Mouse (Mus musculus) intestine, embryonic 15.5 days (tissue): Measurements from ENCODE around the gene Hs6st1. TPM values are rescaled to one million over a fixed set of nuclear protein-coding genes. Genes with fewer than 3 reads are reported as not detected.
"Not testable (repeated sequence)": the region's sequence is repeated elsewhere in the genome, so short reads cannot be mapped to it uniquely, and the experiment has no call there.

Experiments used
- ATAC-seq: fragments of 200-750 bp; cut with Nextera tagmentation; 2 replicates; pipeline ENCODE4 v1.8.0; 2017; ENCODE audit warnings: moderate TSS enrichment, moderate library complexity
- H3K27ac ChIP-seq: fragments of 300-500 bp; sonication (generic); 2 replicates; pipeline ENCODE4 v1.5.1; 2015; ENCODE audit warnings: mild to moderate bottlenecking, inconsistent platforms
- H3K27me3 ChIP-seq: fragments of 300-500 bp; sonication (generic); replicated peaks from 2 replicates; pipeline ENCODE4 v1.6.1; 2015; ENCODE audit warnings: inconsistent platforms
- H3K36me3 ChIP-seq: fragments of 300-500 bp; sonication (generic); 2 replicates; pipeline ENCODE4 v1.6.1; 2015; ENCODE audit warnings: inconsistent platforms
- H3K4me1 ChIP-seq: fragments of 300-500 bp; sonication (generic); replicated peaks from 2 replicates; pipeline ENCODE4 v1.6.1; 2015; ENCODE audit warnings: inconsistent platforms
- H3K4me2 ChIP-seq: fragments of 300-500 bp; sonication (generic); replicated peaks from 2 replicates; pipeline ENCODE4 v1.6.1; 2015; ENCODE audit warnings: mild to moderate bottlenecking, inconsistent platforms
- H3K4me3 ChIP-seq: fragments of 300-500 bp; sonication (generic); replicated peaks from 2 replicates; pipeline ENCODE4 v1.5.1; 2015; ENCODE audit warnings: inconsistent platforms
- H3K9ac ChIP-seq: fragments of 300-500 bp; sonication (generic); 2 replicates; pipeline ENCODE4 v1.6.1; 2015; ENCODE audit warnings: inconsistent platforms
- H3K9me3 ChIP-seq: fragments of 300-500 bp; sonication (generic); 2 replicates; pipeline ENCODE4 v1.6.1; 2016; ENCODE audit warnings: inconsistent platforms
- WGBS: fragments of 180-500 bp; shearing (Covaris S2); methylation state at CpG from one replicate; pipeline ENCODE4 v1.1.7; 2015; 5-methylcytosine and 5-hydroxymethylcytosine counted together
- polyA plus RNA-seq: library from polyadenylated mRNA; unstranded; fragments of >200 nt; fragmentation: Nextera tagmentation; extraction: Ambion mirVana; gene quantifications from 2 replicates; pipeline ENCODE4 v1.2.1, GENCODE M21; 2015

Hs6st1 gene
- polyA plus RNA-seq: 10.6 TPM in 2 replicates

DNA sequence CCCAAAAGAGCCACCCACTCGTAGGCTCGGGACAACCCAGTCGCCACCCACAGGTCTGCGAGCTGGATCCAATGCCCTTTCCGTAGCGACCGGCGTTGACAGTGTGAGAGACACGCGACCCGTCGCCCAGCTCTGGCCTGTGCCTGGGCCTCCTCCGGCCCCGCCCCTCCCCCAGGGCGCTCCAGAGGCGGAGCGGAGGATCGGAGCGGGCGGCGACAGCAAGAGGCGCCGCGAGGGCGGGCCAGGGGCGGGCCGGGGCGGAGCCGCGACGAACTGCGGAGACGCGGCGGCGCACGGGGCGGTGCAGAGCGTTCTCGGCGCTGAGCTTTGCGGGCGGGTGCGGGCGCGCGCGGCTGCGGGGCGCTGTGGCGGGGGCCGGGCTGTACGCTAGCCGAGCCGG, at the start of gene Hs6st1:
Hs6st1 (plus strand) TSS at position 325 of the 400 bp plus-strand sequence.
- no peaks in the 10 kb centered on the region for H3K27me3 ChIP-seq
- H3K36me3 ChIP-seq: no peaks in the 10 kb centered on the region
- H3K9me3 ChIP-seq: no peaks in the 10 kb centered on the region
- H3K27ac ChIP-seq: peak within 1 kb of the TSS; percentile 75
- peak within 1 kb of the TSS; percentile 70 for H3K4me3 ChIP-seq
- H3K4me2 ChIP-seq: peak within 1 kb of the TSS; percentile 90
- WGBS: under 1% methylated on average over 55 of the region's 55 CpGs
- H3K4me1 ChIP-seq: peaks cover 50% of the 10 kb centered on the region
- peak; percentile 89 for ATAC-seq
- H3K9ac ChIP-seq: peak within 1 kb of the TSS; percentile 73

- no peak overlapping the region for H3K4me3 ChIP-seq
- no peak overlapping the region for H3K4me2 ChIP-seq
- no peak for ATAC-seq
- H3K9me3 ChIP-seq: no peaks in the 10 kb centered on the region
- no peak overlapping the region for H3K9ac ChIP-seq
- no peaks in the 10 kb centered on the region for H3K36me3 ChIP-seq
- no peaks in the 10 kb centered on the region for H3K27me3 ChIP-seq
- 89% methylated on average over 4 of the region's 4 CpGs for WGBS
- no peak overlapping the region for H3K27ac ChIP-seq
- peaks cover 7% of the 10 kb centered on the region for H3K4me1 ChIP-seq
Observed at GRCm38 (mm10) chr1:36018617-36019016, 49.6 kb upstream of the Hs6st1 start.

GRCm38 (mm10) chr1:36019161-36019560, 49.0 kb upstream of the Hs6st1 start:
- no peaks in the 10 kb centered on the region for H3K27me3 ChIP-seq
- no peak overlapping the region for H3K4me3 ChIP-seq
- no peak overlapping the region for H3K27ac ChIP-seq
- no peak overlapping the region for H3K4me2 ChIP-seq
- H3K9ac ChIP-seq: no peak overlapping the region
- H3K36me3 ChIP-seq: no peaks in the 10 kb centered on the region
- H3K9me3 ChIP-seq: no peaks in the 10 kb centered on the region
- ATAC-seq: no peak
- 84% methylated on average over 2 of the region's 2 CpGs for WGBS
- H3K4me1 ChIP-seq: peaks cover 7% of the 10 kb centered on the region

GRCm38 (mm10) chr1:36020315-36020714, 47.9 kb upstream of the Hs6st1 start:
- Histone ChIP-seq H3K4me1 (peaks cover 7% of the 10 kb centered on the region), H3K27me3 (no peaks in the 10 kb centered on the region), H3K9ac (no peak overlapping the region), H3K4me2 (no peak overlapping the region), H3K27ac (no peak overlapping the region), H3K36me3 (no peaks in the 10 kb centered on the region), H3K9me3 (no peaks in the 10 kb centered on the region), H3K4me3 (no peak overlapping the region)
- WGBS: 97% methylated on average over 4 of the region's 4 CpGs
- ATAC-seq: no peak

DNA sequence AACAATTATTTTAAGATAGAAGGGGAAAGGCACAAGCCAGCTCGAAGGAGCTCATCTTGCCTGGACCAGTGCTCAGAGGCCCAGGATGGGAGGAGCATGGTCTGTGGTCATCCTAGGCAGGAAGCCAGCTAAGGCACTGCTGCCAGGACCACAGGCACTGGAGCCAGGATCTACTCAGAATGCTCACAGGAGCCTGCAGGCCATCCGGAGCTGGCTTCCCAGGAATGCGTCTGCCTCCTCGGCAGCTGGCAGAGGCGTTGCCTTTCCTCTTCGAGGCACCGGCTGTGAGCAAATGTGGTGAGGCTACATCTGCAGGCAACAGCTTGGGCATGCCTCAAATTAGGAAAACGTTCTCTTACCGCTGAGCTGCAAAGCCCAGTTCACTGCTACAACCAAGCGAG, 37.8 kb upstream of the Hs6st1 start:
- Histone ChIP-seq H3K27ac (no peak overlapping the region), H3K4me3 (no peak overlapping the region), H3K4me1 (no peaks in the 10 kb centered on the region), H3K36me3 (no peaks in the 10 kb centered on the region), H3K4me2 (no peak overlapping the region), H3K27me3 (no peaks in the 10 kb centered on the region), H3K9me3 (no peaks in the 10 kb centered on the region), H3K9ac (no peak overlapping the region)
- ATAC-seq: no peak
- WGBS: 42% methylated on average over 10 of the region's 10 CpGs

- no peaks in the 10 kb centered on the region for H3K4me1 ChIP-seq
- WGBS: 87% methylated on average over 8 of the region's 8 CpGs
- H3K27me3 ChIP-seq: no peaks in the 10 kb centered on the region
- no peaks in the 10 kb centered on the region for H3K9me3 ChIP-seq
- no peak overlapping the region for H3K27ac ChIP-seq
- H3K4me3 ChIP-seq: no peak overlapping the region
- no peaks in the 10 kb centered on the region for H3K36me3 ChIP-seq
- H3K9ac ChIP-seq: no peak overlapping the region
- ATAC-seq: no peak
- H3K4me2 ChIP-seq: no peak overlapping the region
Observed at GRCm38 (mm10) chr1:36038769-36039168, 29.4 kb upstream of the Hs6st1 start.

DNA sequence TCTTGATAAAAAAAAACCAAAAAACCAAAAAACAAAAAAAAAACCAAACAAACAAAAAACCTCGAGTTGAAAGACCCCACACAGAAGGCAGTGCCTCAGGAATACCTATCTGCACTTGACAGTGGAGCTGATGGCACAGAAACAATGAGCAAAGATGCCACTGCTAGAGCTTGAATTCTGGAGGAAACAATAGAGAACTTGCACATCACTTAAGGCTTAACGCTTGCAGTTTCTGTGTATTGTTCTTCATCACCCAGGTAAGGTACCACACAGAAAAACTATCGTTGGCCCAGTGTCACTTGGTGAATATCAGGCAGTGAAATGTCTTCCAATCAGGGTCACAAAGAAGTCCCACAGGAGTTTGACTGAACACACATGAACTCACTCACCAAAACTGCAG, 26.1 kb upstream of the Hs6st1 start:
- ATAC-seq: no peak
- no peaks in the 10 kb centered on the region for H3K9me3 ChIP-seq
- no peaks in the 10 kb centered on the region for H3K4me1 ChIP-seq
- H3K9ac ChIP-seq: no peak overlapping the region
- H3K27ac ChIP-seq: no peak overlapping the region
- no peak overlapping the region for H3K4me3 ChIP-seq
- H3K27me3 ChIP-seq: no peaks in the 10 kb centered on the region
- 83% methylated on average over 3 of the region's 3 CpGs for WGBS
- H3K36me3 ChIP-seq: no peaks in the 10 kb centered on the region
- H3K4me2 ChIP-seq: no peak overlapping the region

DNA sequence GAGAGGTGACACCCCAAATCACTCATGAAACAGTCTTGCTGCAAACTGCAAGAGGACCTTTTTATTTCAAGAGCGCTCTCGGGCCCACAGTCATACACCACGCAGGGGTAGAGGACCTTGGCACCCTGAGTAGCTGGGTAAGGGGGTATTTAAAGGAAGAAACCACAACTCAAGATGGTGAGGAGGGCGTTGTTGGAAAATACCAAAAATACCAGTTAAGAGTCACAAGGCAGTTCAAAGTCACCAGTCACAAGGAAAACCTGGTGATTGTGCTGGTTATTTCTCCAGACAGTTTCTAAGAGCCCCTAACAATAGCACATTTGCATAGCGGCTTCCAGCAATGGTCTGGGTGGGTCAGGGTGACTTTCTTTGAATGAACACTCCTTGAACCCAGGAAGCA, 24.4 kb upstream of the Hs6st1 start:
- H3K4me2 ChIP-seq, H3K27ac ChIP-seq, H3K4me3 ChIP-seq, H3K9ac ChIP-seq, H3K36me3 ChIP-seq, H3K27me3 ChIP-seq, ATAC-seq, H3K4me1 ChIP-seq, H3K9me3 ChIP-seq: not testable (repeated sequence)
- WGBS: 92% methylated on average over 5 of the region's 5 CpGs

DNA sequence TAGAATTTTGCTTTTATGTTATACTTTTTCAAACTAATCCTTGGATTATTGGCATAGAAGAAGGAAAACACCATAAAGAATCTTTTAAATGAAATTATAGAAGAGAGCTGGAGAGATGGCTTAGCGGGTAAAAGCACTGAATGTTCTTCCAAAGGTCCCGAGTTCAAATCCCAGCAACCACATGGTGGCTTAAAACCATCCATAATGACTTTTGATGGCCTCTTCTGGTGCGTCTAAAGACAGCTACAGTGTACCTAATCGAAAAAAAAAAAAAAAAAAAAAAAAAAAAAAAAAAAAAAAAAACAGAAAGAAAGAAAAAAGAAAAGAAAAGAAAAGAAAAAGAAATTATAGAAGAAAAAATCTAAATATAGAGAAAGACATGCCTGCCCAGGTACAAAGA, 23.9 kb upstream of the Hs6st1 start:
- Histone ChIP-seq H3K4me1 (no peaks in the 10 kb centered on the region), H3K9me3 (no peaks in the 10 kb centered on the region), H3K4me3 (no peak overlapping the region), H3K4me2 (no peak overlapping the region), H3K36me3 (no peaks in the 10 kb centered on the region), H3K27ac (no peak overlapping the region), H3K9ac (no peak overlapping the region), H3K27me3 (no peaks in the 10 kb centered on the region)
- WGBS: 84% methylated on average over 4 of the region's 4 CpGs
- no peak for ATAC-seq

DNA sequence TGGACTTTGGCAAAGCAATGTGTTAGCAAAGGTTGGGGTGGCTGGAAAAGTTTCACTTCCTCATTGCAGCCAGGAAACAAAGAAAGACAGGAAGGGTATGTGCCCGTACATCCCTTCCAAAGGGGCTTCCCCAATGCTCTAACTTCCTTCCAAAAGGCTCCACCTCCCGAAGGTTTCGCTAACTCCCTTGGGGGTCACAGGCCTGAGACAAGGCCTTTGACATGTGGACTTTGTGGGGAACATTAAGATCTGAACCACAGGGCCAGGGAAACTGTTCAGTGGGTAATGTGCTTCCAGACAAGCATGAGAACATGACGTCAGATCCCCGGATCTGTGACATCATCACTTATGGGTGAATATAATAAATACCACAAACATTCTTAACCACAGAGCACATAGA, 15.5 kb upstream of the Hs6st1 start:
- no peaks in the 10 kb centered on the region for H3K9me3 ChIP-seq
- 89% methylated on average over 5 of the region's 5 CpGs for WGBS
- no peaks in the 10 kb centered on the region for H3K27me3 ChIP-seq
- no peak overlapping the region for H3K9ac ChIP-seq
- H3K4me2 ChIP-seq: no peak overlapping the region
- no peaks in the 10 kb centered on the region for H3K4me1 ChIP-seq
- H3K27ac ChIP-seq: no peak overlapping the region
- ATAC-seq: no peak
- H3K36me3 ChIP-seq: no peaks in the 10 kb centered on the region
- no peak overlapping the region for H3K4me3 ChIP-seq

GRCm38 (mm10) chr1:36053566-36053965, 14.6 kb upstream of the Hs6st1 start:
- Histone ChIP-seq H3K27me3 (no peaks in the 10 kb centered on the region), H3K4me2 (no peak overlapping the region), H3K36me3 (no peaks in the 10 kb centered on the region), H3K9ac (no peak overlapping the region), H3K9me3 (no peaks in the 10 kb centered on the region), H3K4me3 (no peak overlapping the region), H3K4me1 (no peaks in the 10 kb centered on the region), H3K27ac (no peak overlapping the region)
- no peak for ATAC-seq
- 87% methylated on average over 2 of the region's 2 CpGs for WGBS

DNA sequence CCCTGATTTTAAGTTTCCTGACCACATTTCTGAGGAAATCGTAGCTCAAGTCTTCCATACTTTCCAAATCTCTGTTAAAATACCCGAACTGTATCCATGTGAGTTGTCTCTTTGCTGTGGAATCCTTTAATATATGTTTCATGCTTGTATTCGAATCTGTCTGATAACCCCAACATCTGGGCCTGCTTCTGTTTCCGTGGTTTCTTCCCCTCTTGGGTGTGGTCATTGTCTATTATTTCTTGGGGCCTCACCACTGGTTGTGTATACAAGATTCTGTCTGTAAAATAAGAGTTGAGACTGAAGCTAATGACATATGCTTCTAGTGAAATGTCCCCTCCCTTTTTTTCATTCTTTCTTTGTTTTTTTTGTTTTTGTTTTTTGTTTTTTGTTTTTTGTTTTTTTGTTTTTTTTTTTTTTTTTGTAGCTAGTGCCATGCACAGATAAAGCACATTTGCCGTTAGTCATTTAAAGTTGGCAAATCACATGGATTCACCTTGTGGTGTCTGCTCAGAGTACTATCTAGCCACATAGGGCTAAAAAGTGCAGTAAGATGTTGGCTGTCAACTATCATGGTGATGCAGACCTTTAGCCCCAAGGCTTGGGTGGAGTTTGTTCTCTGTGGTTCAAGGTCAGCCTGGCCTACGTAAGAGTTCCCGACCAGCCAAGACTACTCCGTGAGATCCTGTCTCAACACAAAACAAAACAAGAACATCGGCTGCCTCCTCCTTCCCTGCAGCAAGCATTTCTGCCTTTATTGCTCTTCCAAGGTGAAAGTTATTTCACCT, 13.8 kb upstream of the Hs6st1 start:
- no peak for ATAC-seq
- H3K4me1 ChIP-seq: no peaks in the 10 kb centered on the region
- H3K9ac ChIP-seq: no peak overlapping the region
- 77% methylated on average over 9 of the region's 9 CpGs for WGBS
- H3K4me3 ChIP-seq: no peak overlapping the region
- no peaks in the 10 kb centered on the region for H3K27me3 ChIP-seq
- no peaks in the 10 kb centered on the region for H3K36me3 ChIP-seq
- H3K9me3 ChIP-seq: no peaks in the 10 kb centered on the region
- H3K27ac ChIP-seq: no peak overlapping the region
- H3K4me2 ChIP-seq: no peak overlapping the region

DNA sequence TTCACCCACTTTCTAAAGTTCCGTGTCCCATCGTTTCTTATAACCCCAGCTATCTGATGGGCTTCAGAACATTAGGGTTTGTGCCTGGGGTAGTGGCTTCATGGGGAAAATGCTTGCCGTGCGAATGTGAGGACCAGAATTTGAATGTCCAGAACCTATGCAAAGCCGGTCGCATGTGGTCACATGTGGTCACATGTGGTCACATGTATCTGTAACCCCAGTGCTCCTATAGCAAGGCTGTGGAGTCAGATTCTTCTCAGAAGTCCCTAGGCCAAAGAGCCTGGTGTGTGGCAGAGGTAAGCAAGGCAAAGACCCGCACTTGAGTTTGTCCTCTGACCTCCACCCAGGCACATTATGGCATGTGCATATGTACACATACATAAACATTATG, 13.2 kb upstream of the Hs6st1 start:
- 84% methylated on average over 7 of the region's 7 CpGs for WGBS
- Histone ChIP-seq H3K4me3 (no peak overlapping the region), H3K9ac (no peak overlapping the region), H3K27me3 (no peaks in the 10 kb centered on the region), H3K27ac (no peak overlapping the region), H3K36me3 (no peaks in the 10 kb centered on the region), H3K4me1 (no peaks in the 10 kb centered on the region), H3K4me2 (no peak overlapping the region), H3K9me3 (no peaks in the 10 kb centered on the region)
- no peak for ATAC-seq
